Mouse (Mus musculus): ENCODE results near the gene Alk. TPM values are rescaled to one million over a fixed set of nuclear protein-coding genes. Genes with fewer than 3 reads are reported as not detected.

Alk gene
- polyA plus RNA-seq, 1 experiment from 2014 or later, result 2.2 TPM

DNA sequence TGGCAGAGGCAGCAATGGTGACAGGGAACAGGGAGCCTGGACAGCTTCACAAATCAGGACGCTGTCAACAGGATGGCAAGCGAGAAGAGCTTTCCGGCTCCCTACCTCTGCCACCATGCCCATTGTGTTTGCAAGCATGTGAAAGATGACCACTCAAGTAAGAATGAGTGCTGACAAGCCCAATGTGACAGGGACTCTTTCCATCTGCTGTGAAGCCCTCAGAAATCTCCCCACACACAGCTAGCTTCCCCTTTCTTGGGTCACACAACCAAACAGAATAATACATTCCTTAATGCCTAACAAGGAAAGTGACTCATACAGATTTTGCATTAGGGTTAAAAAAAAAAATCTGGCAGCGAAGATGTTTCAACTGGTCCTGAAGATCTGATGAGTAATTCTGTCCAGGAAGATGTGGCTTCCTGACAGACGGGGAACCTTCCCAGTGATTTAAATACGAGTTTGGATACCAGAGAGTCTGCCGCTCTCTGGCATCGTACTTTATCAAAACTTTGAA, 329.0 kb downstream of the Alk start:
- Histone ChIP-seq H3K4me3 (no peak overlapping the region), H3K27me3 (replicated peaks) (no peaks in the 10 kb centered on the region), H3K4me1 (no peaks in the 10 kb centered on the region), H3K9ac (no peak overlapping the region), H3K36me3 (no peaks in the 10 kb centered on the region), H3K27ac (no peak overlapping the region), H3K4me2 (replicated peaks) (no peak overlapping the region), H3K9me3 (no peaks in the 10 kb centered on the region)
- no peak for ATAC-seq (ENCODE audit: low FRiP score, low read depth)
- WGBS, result 91% methylated on average over 8 of the region's 8 CpGs

DNA sequence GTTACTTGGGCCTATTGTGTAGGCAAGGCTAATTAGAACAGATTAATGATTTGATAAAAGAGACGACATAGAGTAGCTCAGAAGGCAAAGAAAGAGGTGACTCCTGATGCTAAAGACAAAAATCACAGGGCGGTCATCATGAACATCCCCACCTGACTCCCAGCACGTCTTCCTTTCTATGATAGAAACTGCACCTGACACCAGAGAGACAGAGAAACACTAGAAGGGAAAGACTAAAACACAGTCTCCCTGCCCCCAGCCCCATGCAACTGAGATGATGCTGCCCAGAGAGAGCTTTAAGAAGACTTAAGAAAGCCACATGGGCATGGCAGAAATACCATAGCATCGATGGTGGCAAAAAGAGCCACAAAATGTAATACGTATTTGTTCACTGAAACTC, 330.2 kb downstream of the Alk start:
- no peaks in the 10 kb centered on the region for H3K36me3 ChIP-seq

DNA sequence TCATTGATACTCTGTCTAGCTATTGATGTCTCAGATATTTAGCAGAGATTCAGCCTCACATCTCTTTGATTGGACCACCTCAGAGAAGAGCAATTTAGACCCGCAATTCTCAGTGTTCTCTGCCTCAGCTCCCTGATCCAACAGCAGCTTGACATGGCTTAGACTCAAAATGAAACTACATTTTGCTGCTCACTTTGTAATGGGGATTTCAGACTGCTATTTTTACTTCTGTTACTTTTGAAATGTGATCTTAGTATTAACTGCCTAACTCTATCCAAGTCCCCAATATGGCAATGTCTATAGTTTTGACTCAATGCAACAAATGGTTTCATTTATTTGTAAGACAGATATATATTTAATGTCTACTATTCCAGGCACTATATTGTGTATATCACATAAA, 332.8 kb downstream of the Alk start:
- 95% methylated on average over 1 of the region's 1 CpGs for WGBS
- Histone ChIP-seq H3K9me3 (no peaks in the 10 kb centered on the region), H3K27me3 (replicated peaks) (no peaks in the 10 kb centered on the region), H3K27ac (no peak overlapping the region), H3K9ac (no peak overlapping the region), H3K36me3 (no peaks in the 10 kb centered on the region), H3K4me1 (no peaks in the 10 kb centered on the region), H3K4me2 (replicated peaks) (no peak overlapping the region), H3K4me3 (no peak overlapping the region)
- no peak for ATAC-seq (ENCODE audit: low FRiP score, low read depth)

More for the DNA sequence above, 330.2 kb downstream of the Alk start:
- Histone ChIP-seq H3K27me3 (replicated peaks) (no peaks in the 10 kb centered on the region), H3K9me3 (no peaks in the 10 kb centered on the region), H3K9ac (no peak overlapping the region), H3K4me2 (replicated peaks) (no peak overlapping the region), H3K4me3 (no peak overlapping the region), H3K27ac (no peak overlapping the region), H3K4me1 (no peaks in the 10 kb centered on the region)
- 88% methylated on average over 5 of the region's 5 CpGs for WGBS
- no peak for ATAC-seq (ENCODE audit: low FRiP score, low read depth)

DNA sequence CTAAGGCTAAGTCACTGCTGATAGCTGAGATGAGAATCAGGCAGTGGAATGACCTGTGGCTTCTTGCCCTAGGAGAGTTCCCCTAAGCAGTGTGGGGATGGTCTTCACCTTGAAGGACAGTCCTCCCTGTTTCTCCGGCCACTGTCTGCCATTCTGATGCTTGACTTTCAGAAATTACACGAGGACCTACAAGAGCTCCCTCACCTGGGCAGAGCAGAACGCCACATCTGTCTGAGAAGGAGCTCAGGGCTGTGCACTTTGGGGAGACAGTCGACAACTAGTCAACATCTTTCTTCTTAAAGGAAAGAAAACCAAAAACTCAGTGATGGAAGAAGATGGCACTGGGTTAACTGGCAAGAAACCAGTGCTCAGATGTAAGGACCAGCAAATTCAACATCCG, 335.9 kb downstream of the Alk start:
- Histone ChIP-seq H3K36me3 (no peaks in the 10 kb centered on the region), H3K4me2 (replicated peaks) (no peak overlapping the region), H3K27me3 (replicated peaks) (no peaks in the 10 kb centered on the region), H3K4me3 (no peak overlapping the region), H3K9ac (no peak overlapping the region), H3K27ac (no peak overlapping the region), H3K4me1 (no peaks in the 10 kb centered on the region), H3K9me3 (no peaks in the 10 kb centered on the region)
- 86% methylated on average over 5 of the region's 5 CpGs for WGBS
- no peak for ATAC-seq (ENCODE audit: low FRiP score, low read depth)

DNA sequence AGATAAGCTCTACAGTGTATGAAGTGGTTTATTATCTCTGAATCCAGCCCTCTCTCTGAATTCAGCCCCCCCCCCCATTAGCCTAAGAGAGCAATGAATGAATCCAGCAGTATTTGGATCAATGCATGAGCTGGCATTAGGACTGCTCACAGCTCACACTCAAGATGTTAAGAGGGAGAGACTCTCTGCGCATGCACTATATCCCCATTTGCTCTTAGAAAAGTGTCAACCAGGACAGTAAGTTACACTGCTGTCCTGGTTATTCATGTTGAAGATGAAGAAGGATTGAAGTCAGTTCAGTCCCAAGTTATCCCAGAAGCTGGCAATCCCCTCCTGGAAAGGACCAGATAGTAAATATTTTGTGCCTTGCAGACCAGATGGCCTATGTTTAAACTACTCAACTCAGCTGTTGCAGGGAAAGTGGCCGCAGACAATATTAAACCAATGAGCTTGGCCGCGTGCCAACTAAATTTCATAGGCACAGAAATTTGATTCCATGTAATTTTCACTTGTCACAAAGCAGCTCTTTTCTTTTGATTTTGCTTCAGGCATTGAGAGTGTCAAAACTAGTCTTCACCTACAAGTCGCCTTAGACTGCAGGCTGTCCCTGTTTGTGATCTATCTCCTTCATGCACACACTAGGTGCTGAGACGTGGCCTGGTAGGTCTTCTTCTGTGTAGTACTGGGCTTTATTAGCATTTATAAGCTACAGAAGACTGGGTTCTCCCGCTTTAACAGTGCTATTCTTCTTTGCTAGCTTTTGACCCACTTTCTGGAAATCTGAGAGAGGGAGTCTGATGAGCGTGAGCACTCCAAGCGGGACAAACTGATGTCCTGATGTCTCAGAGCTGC, 339.0 kb downstream of the Alk start:
- no peak overlapping the region for H3K4me3 ChIP-seq
- H3K27me3 ChIP-seq (replicated peaks), result no peaks in the 10 kb centered on the region
- no peak overlapping the region for H3K9ac ChIP-seq
- no peaks in the 10 kb centered on the region for H3K36me3 ChIP-seq
- no peak overlapping the region for H3K27ac ChIP-seq
- ATAC-seq (ENCODE audit: low FRiP score, low read depth), result no peak
- H3K9me3 ChIP-seq, result no peaks in the 10 kb centered on the region
- H3K4me1 ChIP-seq, result no peaks in the 10 kb centered on the region
- 85% methylated on average over 9 of the region's 9 CpGs for WGBS
- no peak overlapping the region for H3K4me2 ChIP-seq (replicated peaks)

DNA sequence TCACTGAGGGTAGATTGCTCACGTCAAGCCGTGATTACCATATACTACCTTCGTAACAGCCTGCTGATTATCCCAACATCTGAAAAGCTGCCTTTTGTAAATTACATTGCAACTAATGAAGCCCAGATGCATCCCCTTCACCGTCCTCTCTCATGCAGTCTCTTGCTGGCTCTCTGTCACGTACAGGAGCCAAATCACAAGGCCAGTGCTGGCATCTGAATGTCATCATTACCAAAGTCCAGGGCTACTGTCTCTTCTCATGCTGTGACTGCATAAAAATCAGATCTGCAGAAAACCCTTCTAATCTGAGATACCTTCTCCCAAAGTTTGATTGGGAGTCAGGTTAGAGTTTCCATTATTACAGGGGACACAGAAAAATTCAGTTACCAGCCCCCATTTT, 351.0 kb downstream of the Alk start:
- Histone ChIP-seq H3K4me2 (replicated peaks) (no peak overlapping the region), H3K9me3 (no peaks in the 10 kb centered on the region), H3K9ac (no peak overlapping the region), H3K36me3 (no peaks in the 10 kb centered on the region), H3K4me1 (no peaks in the 10 kb centered on the region), H3K27me3 (replicated peaks) (no peaks in the 10 kb centered on the region), H3K4me3 (no peak overlapping the region), H3K27ac (no peak overlapping the region)
- ATAC-seq (ENCODE audit: low FRiP score, low read depth), result no peak
- WGBS, result 79% methylated on average over 5 of the region's 5 CpGs

DNA sequence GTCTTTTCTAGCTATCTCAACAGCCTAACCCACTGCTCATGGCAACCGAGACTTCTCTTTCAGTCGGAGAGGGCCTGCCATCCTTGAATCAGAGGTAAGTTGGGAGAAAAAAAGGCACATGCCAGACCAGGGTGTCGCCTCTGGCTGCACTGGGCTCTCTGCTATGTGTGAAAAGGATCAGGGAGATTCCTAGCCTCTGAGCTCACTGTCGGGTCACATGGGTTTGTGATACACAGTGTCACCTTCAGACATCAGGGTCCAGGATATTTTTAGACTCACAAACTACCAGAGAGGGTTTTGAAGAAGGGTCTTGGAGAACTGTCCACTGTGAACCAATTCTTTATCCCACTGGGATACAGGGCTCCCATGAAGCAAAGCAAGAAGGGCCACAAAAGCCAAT, 352.9 kb downstream of the Alk start:
- Histone ChIP-seq H3K4me2 (replicated peaks) (no peak overlapping the region), H3K9me3 (no peaks in the 10 kb centered on the region), H3K9ac (no peak overlapping the region), H3K27me3 (replicated peaks) (no peaks in the 10 kb centered on the region), H3K4me1 (no peaks in the 10 kb centered on the region), H3K4me3 (no peak overlapping the region), H3K36me3 (no peaks in the 10 kb centered on the region), H3K27ac (no peak overlapping the region)
- no peak for ATAC-seq (ENCODE audit: low FRiP score, low read depth)
- WGBS, result 88% methylated on average over 4 of the region's 4 CpGs

DNA sequence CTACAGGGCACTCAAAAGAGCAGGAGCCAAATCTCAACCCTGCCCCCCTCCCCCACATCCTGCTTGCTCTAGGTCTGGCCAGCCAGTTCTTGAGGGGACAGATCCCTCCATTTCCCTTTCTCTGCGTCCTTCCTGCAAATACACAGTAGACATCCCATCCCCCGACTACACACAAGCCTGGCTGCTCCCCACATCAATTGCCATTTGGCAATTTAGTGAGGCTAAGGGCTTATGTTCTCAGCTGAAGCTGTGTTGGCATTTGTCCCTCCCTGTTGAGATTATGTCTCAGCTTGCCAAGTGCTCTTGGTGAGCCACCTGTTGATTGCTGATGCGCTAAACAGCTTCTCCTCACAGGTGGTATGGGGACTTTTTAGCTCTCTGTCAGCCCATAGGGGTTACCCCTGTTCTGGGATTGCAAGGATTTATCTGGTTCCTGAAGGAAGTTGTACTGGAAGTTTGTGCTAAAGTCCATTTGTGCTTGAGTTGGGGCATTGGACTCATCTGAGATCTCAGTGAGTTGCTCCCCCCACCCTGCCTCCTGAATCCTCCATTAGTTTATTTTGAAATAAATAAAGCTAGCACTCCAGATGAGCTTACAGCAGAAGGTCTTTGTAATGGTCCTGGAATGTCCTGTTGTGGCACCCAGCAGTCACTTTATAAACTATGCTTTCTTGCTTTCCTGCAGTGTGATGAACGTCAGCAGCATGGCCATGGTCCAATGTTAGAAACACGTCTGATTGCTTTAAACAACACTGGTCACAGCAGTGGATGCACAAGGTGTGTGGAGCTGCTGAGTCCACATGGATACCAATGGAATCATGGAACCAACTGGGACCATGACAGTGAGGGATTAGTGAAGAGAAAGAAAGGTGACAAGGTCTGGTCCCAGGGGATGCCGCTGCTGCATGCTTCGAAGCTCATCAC, 353.7 kb downstream of the Alk start:
- no peaks in the 10 kb centered on the region for H3K27me3 ChIP-seq (replicated peaks)
- no peak overlapping the region for H3K9ac ChIP-seq
- H3K4me2 ChIP-seq (replicated peaks), result no peak overlapping the region
- 80% methylated on average over 7 of the region's 7 CpGs for WGBS
- no peaks in the 10 kb centered on the region for H3K9me3 ChIP-seq
- ATAC-seq (ENCODE audit: low FRiP score, low read depth), result no peak
- no peaks in the 10 kb centered on the region for H3K36me3 ChIP-seq
- H3K4me3 ChIP-seq, result no peak overlapping the region
- H3K27ac ChIP-seq, result no peak overlapping the region
- H3K4me1 ChIP-seq, result no peaks in the 10 kb centered on the region

DNA sequence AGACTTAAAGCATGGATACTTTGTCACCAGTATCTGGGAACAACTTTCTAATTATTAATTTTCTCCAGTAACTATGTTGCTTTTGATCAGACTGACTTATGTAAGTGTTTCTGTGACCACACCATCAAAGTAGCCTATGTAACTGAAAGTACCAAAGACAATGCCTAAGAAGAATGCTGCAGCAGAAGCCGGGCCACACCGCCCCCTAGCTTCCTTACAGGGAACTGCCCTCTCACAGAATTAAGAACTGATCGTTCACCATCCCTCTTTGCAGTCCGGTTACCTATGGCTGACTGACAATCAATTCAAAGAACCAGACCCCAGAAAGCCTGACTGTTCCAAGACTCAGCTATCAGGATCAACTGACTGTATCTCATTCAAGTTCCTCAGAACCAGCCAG, 362.4 kb downstream of the Alk start:
- no peaks in the 10 kb centered on the region for H3K4me1 ChIP-seq
- no peak overlapping the region for H3K4me2 ChIP-seq (replicated peaks)
- H3K9ac ChIP-seq, result no peak overlapping the region
- no peaks in the 10 kb centered on the region for H3K27me3 ChIP-seq (replicated peaks)
- 51% methylated on average over 4 of the region's 4 CpGs for WGBS
- no peaks in the 10 kb centered on the region for H3K36me3 ChIP-seq
- no peak for ATAC-seq (ENCODE audit: low FRiP score, low read depth)
- H3K4me3 ChIP-seq, result no peak overlapping the region
- no peak overlapping the region for H3K27ac ChIP-seq
- no peaks in the 10 kb centered on the region for H3K9me3 ChIP-seq

DNA sequence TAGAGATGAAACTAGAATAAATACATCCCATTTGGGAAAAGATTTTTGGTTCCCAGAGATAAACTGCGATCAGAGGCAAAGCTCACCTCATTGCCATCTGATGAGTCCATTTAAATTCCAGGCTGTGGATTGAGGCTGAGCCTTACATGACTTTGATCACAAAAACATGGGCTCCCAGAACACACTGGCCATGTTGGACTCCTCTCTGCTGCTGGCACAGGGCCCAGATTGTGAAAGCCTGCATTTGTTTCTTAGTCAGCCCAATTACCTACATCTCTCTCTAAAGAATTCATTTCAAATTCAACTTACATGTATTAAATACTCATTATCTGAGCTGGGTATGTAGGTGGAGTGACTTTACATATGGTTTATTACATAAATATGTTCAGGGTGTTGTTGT, 367.1 kb downstream of the Alk start:
- Histone ChIP-seq H3K9ac (no peak overlapping the region), H3K36me3 (no peaks in the 10 kb centered on the region), H3K27ac (no peak overlapping the region), H3K4me3 (no peak overlapping the region), H3K9me3 (no peaks in the 10 kb centered on the region), H3K4me1 (no peaks in the 10 kb centered on the region), H3K27me3 (replicated peaks) (no peaks in the 10 kb centered on the region), H3K4me2 (replicated peaks) (no peak overlapping the region)
- ATAC-seq (ENCODE audit: low FRiP score, low read depth), result no peak
- 91% methylated on average over 1 of the region's 1 CpGs for WGBS

DNA sequence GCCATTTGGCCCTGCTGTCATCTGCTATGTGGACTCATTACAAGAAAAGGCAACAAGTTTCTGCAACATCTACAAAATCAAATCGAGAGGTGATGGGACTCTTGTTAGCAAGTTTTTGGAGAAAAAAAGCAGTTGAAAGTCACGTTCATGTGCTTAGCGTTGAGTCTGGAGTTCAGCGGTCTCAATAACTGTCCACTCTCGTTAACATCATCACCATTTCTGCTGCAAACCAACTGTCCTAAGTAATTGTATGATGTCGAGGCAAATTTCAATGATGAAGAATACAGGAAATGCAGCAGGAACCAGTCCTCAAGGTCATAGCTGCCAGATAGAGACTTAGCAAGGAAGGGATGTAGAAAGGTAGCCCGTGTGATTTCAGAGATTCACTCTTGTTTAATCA, 373.5 kb downstream of the Alk start:
- Histone ChIP-seq H3K9ac (no peak overlapping the region), H3K27me3 (replicated peaks) (no peaks in the 10 kb centered on the region), H3K4me3 (no peak overlapping the region), H3K4me2 (replicated peaks) (no peak overlapping the region), H3K36me3 (no peaks in the 10 kb centered on the region), H3K9me3 (no peaks in the 10 kb centered on the region), H3K27ac (no peak overlapping the region), H3K4me1 (no peaks in the 10 kb centered on the region)
- no peak for ATAC-seq (ENCODE audit: low FRiP score, low read depth)
- 91% methylated on average over 7 of the region's 7 CpGs for WGBS

DNA sequence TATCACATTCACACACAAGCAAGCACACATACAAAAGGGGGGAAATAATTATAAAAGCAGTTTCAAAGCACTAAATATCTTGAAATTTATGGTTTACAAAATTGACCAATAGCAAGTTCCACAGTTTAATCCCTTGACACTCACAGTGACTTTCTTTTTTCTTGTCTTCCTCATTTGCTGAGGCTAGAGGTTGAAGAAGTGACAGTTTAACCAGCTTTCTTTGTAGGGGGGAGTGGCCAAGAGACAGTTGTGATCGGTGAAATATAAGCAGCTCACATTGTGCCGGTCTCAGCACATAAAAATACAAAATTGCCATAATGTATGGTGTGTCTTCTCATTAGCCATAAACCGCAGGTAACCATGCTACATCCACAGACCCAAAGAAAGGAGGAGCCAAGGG, 385.6 kb downstream of the Alk start:
- 89% methylated on average over 3 of the region's 3 CpGs for WGBS

More for the DNA sequence above, 385.6 kb downstream of the Alk start:
- Histone ChIP-seq H3K27me3 (replicated peaks) (no peaks in the 10 kb centered on the region), H3K4me2 (replicated peaks) (no peak overlapping the region), H3K27ac (no peak overlapping the region), H3K36me3 (no peaks in the 10 kb centered on the region), H3K4me1 (no peaks in the 10 kb centered on the region), H3K9me3 (no peaks in the 10 kb centered on the region), H3K9ac (no peak overlapping the region), H3K4me3 (no peak overlapping the region)
- ATAC-seq (ENCODE audit: low FRiP score, low read depth), result no peak
